Mouse (Mus musculus) cerebellum, postnatal 25 days (tissue): ENCODE measurements at regions not wholly inside any gene's neighbourhood (a gene's known extent, or its start where the extent isn't known, plus 50 kb on each side); places are given as distances from the start of the nearest gene placed in this dataset.
A peak's percentile ranks its signal among the peaks of the same experiment; 100 is the strongest.

Experiments used
- DNase-seq, 2 experiments: peaks; one replicate each; pipeline ENCODE4 v3.0.0; 2021; ENCODE audit warnings: mixed read lengths in 2 of 2

GRCm38 (mm10) chr15:59214096-59214495 is 325.0 kb downstream of the Gm49356 start:
- DNase-seq = peak; percentile 80 to 85

GRCm38 (mm10) chr15:59215239-59215638 is 326.1 kb downstream of the Gm49356 start:
- peak; percentile 39 to 48 for DNase-seq

GRCm38 (mm10) chr15:59217481-59217880 is 328.4 kb downstream of the Gm49356 start:
- no peak for DNase-seq

GRCm38 (mm10) chr15:59218916-59219315 is 329.8 kb downstream of the Gm49356 start:
- no peak for DNase-seq

- no peak for DNase-seq
Measured at GRCm38 (mm10) chr15:59225637-59226036, 336.5 kb downstream of the Gm49356 start.

GRCm38 (mm10) chr15:59227293-59227692 is 338.2 kb downstream of the Gm49356 start:
- no peak for DNase-seq

- DNase-seq = no peak
Measured at GRCm38 (mm10) chr15:59230536-59230935, 341.4 kb downstream of the Gm49356 start.

GRCm38 (mm10) chr15:59231703-59232102 is 342.6 kb downstream of the Gm49356 start:
- no peak for DNase-seq

- no peak for DNase-seq
Measured at GRCm38 (mm10) chr15:59232290-59232689, 343.2 kb downstream of the Gm49356 start.

- no peak for DNase-seq
Measured at GRCm38 (mm10) chr15:59237446-59238161, 348.5 kb downstream of the Gm49356 start.

- no peak for DNase-seq
Measured at GRCm38 (mm10) chr15:59241752-59242151, 352.7 kb downstream of the Gm49356 start.

GRCm38 (mm10) chr15:59245927-59246649 is 357.0 kb downstream of the Gm49356 start:
- DNase-seq = no peak

- no peak for DNase-seq
Measured at GRCm38 (mm10) chr15:59248477-59249260, 359.6 kb downstream of the Gm49356 start.

- DNase-seq = no peak
Measured at GRCm38 (mm10) chr15:59261380-59261779, 372.3 kb downstream of the Gm49356 start.

- peak; percentile 49 to 51 for DNase-seq
Measured at GRCm38 (mm10) chr15:59262380-59262779, 373.3 kb downstream of the Gm49356 start.

- no peak for DNase-seq
Measured at GRCm38 (mm10) chr15:59263433-59264328, 374.6 kb downstream of the Gm49356 start.
